Mouse (Mus musculus): ENCODE results near the gene Myl4. TPM values are rescaled to one million over a fixed set of nuclear protein-coding genes. Genes with fewer than 3 reads are reported as not detected.

Gene Myl4
- total and polyA plus RNA-seq, 2 experiments from 2014 or later, result 4.0 to 4.6 TPM

DNA sequence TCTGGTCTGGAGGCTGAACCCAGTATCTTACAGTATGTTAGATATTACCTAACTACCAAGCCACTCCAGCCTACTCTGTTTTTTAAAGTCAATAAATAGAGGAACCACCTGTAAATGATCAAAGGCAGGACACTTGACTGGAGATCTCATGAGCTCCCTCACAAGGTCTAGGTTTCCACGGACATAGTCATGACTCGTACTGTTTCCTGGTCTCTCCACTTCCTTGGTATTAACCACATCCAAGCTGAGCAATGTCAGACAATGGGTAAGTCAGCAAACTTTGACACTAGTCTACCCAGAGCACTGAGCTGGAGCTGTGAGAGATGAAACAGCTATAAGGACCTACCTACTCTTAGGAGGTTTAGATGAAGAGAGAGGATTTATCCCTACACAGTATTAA, 88.4 kb downstream of the Myl4 start:
- no peak overlapping the region for H3K4me2 ChIP-seq (ENCODE audit: low read depth, low read length, poor library complexity, severe bottlenecking)
- no peak overlapping the region for H3K9ac ChIP-seq (replicated peaks; ENCODE audit: low read length, poor library complexity, severe bottlenecking)
- no peaks in the 10 kb centered on the region for H3K36me3 ChIP-seq (ENCODE audit: insufficient read depth, low read length)
- no peaks in the 10 kb centered on the region for H3K9me3 ChIP-seq (ENCODE audit: low read length)
- DNase-seq (ENCODE audit: low spot score) (no peak), ATAC-seq (ENCODE audit: low FRiP score) (no peak)
- TF ChIP-seq CTCF (IDR thresholded peaks at IDR 0.05), result no peak
- H3K4me3 ChIP-seq (ENCODE audit: low read depth, low read length), result no peak overlapping the region
- H3K27me3 ChIP-seq (ENCODE audit: insufficient read depth, low read length), result no peaks in the 10 kb centered on the region
- H3K4me1 ChIP-seq (ENCODE audit: insufficient read depth, low read length), result no peaks in the 10 kb centered on the region
- no peak overlapping the region for H3K27ac ChIP-seq (ENCODE audit: low read depth, low read length)
- 82% methylated on average over 2 of the region's 2 CpGs for WGBS

- Histone ChIP-seq H3K27ac (ENCODE audit: low read depth, low read length) (no peak overlapping the region), H3K36me3 (ENCODE audit: insufficient read depth, low read length) (no peaks in the 10 kb centered on the region), H3K4me1 (ENCODE audit: insufficient read depth, low read length) (no peaks in the 10 kb centered on the region), H3K27me3 (ENCODE audit: insufficient read depth, low read length) (no peaks in the 10 kb centered on the region), H3K9ac (replicated peaks; ENCODE audit: low read length, poor library complexity, severe bottlenecking) (no peak overlapping the region), H3K9me3 (ENCODE audit: low read length) (no peaks in the 10 kb centered on the region), H3K4me2 (ENCODE audit: low read depth, low read length, poor library complexity, severe bottlenecking) (no peak overlapping the region), H3K4me3 (ENCODE audit: low read depth, low read length) (no peak overlapping the region)
- no peak for TF ChIP-seq CTCF (IDR thresholded peaks at IDR 0.05)
- 89% methylated on average over 9 of the region's 9 CpGs for WGBS
- no peak for ATAC-seq (ENCODE audit: low FRiP score)
- no peak for DNase-seq (ENCODE audit: low spot score)
Measured at GRCm38 (mm10) chr11:104639634-104640033, 89.2 kb downstream of the Myl4 start.

DNA sequence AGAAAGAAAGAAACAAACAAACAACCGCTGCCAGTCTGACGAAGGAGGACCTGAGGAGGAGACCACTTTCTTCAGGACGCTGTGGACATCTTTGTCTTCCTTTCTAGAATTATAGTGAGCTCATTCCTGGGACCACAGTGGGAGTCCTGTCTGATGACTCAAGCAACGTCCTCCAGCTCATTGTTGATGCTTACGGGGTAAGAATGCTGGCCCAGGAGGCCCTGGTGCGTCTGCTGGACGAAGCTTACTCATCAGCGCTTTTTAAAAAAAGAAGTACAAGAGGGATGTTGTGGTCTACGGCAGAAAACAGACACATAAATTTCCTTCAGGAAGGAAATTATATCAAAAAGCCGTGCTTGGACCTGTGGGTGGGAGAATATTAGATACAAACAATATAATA, 90.4 kb downstream of the Myl4 start:
- no peak for ATAC-seq (ENCODE audit: low FRiP score)
- WGBS, result 79% methylated on average over 10 of the region's 10 CpGs
- H3K4me3 ChIP-seq (ENCODE audit: low read depth, low read length), result no peak overlapping the region
- DNase-seq (ENCODE audit: low spot score), result no peak
- H3K27me3 ChIP-seq (ENCODE audit: insufficient read depth, low read length), result no peaks in the 10 kb centered on the region
- H3K4me2 ChIP-seq (ENCODE audit: low read depth, low read length, poor library complexity, severe bottlenecking), result no peak overlapping the region
- no peaks in the 10 kb centered on the region for H3K9me3 ChIP-seq (ENCODE audit: low read length)
- no peak overlapping the region for H3K9ac ChIP-seq (replicated peaks; ENCODE audit: low read length, poor library complexity, severe bottlenecking)
- no peak overlapping the region for H3K27ac ChIP-seq (ENCODE audit: low read depth, low read length)
- no peaks in the 10 kb centered on the region for H3K36me3 ChIP-seq (ENCODE audit: insufficient read depth, low read length)
- H3K4me1 ChIP-seq (ENCODE audit: insufficient read depth, low read length), result no peaks in the 10 kb centered on the region
- TF ChIP-seq CTCF (IDR thresholded peaks at IDR 0.05), result no peak

DNA sequence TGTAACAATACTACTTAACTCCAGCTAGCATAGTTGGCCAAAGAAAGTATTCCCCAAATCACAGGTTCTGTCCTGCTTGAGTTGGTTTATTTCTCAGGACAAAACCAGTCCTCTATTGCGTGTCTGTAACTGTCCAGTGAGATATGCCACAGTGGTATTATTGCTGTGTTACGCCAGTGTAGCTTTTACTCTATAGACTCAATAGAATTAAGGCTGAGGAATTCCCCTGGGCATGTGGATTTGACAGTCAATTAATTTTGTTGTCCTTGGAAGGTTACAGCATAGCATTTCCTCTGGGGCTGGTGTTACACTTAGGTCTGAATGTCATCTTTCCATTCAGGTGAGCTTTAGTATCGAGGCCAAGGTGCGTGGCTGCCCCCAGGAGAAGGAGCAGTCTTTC, 92.8 kb downstream of the Myl4 start:
- H3K27me3 ChIP-seq (ENCODE audit: insufficient read depth, low read length), result no peaks in the 10 kb centered on the region
- WGBS, result 82% methylated on average over 4 of the region's 4 CpGs
- TF ChIP-seq CTCF (IDR thresholded peaks at IDR 0.05), result no peak
- DNase-seq (ENCODE audit: low spot score) (peak; percentile 19), ATAC-seq (ENCODE audit: low FRiP score) (no peak)
- no peak overlapping the region for H3K9ac ChIP-seq (replicated peaks; ENCODE audit: low read length, poor library complexity, severe bottlenecking)
- H3K27ac ChIP-seq (ENCODE audit: low read depth, low read length), result no peak overlapping the region
- H3K4me1 ChIP-seq (ENCODE audit: insufficient read depth, low read length), result no peaks in the 10 kb centered on the region
- no peak overlapping the region for H3K4me2 ChIP-seq (ENCODE audit: low read depth, low read length, poor library complexity, severe bottlenecking)
- no peaks in the 10 kb centered on the region for H3K36me3 ChIP-seq (ENCODE audit: insufficient read depth, low read length)
- no peak overlapping the region for H3K4me3 ChIP-seq (ENCODE audit: low read depth, low read length)
- no peaks in the 10 kb centered on the region for H3K9me3 ChIP-seq (ENCODE audit: low read length)

Other genes with a start within 250 kb of the Myl4 start
- gene Kansl1, start 81.8 kb upstream of the Myl4 start, total RNA-seq (2014; rRNA removed), result 82.3 and 88.9 TPM in 2 replicates
- 21.1 and 22.0 TPM in 2 replicates for gene Kansl1, start 81.8 kb upstream of the Myl4 start, polyA plus RNA-seq (2015; fragmentation: Nextera tagmentation; extraction: Ambion mirVana)
- gene Cdc27, start within 50 bp of the Myl4 start, total RNA-seq (2014; rRNA removed), result 33.5 and 42.4 TPM in 2 replicates
- gene Cdc27, start within 50 bp of the Myl4 start, polyA plus RNA-seq (2015; fragmentation: Nextera tagmentation; extraction: Ambion mirVana), result 34.1 and 34.9 TPM in 2 replicates
- 1.5 and 1.7 TPM in 2 replicates for gene Itgb3, start 57.3 kb downstream of the Myl4 start, total RNA-seq (2014; rRNA removed)
- 0.62 and 0.83 TPM in 2 replicates for gene Itgb3, start 57.3 kb downstream of the Myl4 start, polyA plus RNA-seq (2015; fragmentation: Nextera tagmentation; extraction: Ambion mirVana)
- under 0.01 TPM in 2 replicates for gene Gm11639, start 135.0 kb downstream of the Myl4 start, total RNA-seq (2014; rRNA removed)
- 0.01 and 0.33 TPM in 2 replicates for gene Gm11639, start 135.0 kb downstream of the Myl4 start, polyA plus RNA-seq (2015; fragmentation: Nextera tagmentation; extraction: Ambion mirVana)